Mouse (Mus musculus) lung, postnatal 25 days (tissue): ENCODE data around the gene Gm20388.
"Not testable (repeated sequence)": the region's sequence is repeated elsewhere in the genome, so short reads cannot be mapped to it uniquely, and the experiment has no call there.

Experiments used
- DNase-seq: peaks from one replicate; pipeline ENCODE4 v3.0.0; 2022; ENCODE audit warnings: low spot score

Gene Gm20388

GRCm38 (mm10) chr8:123376106-123376505 lies 3465.5 kb downstream of the Gm20388 start:
- no peak for DNase-seq

GRCm38 (mm10) chr8:123381711-123382110 lies 3471.1 kb downstream of the Gm20388 start:
- DNase-seq: no peak

- DNase-seq: peak; percentile 8
These were observed 3471.9 kb downstream of the Gm20388 start for GRCm38 (mm10) chr8:123382516-123382915.

- DNase-seq: peak; percentile 16
These were observed 3474.4 kb downstream of the Gm20388 start for GRCm38 (mm10) chr8:123384883-123385540.

DNA sequence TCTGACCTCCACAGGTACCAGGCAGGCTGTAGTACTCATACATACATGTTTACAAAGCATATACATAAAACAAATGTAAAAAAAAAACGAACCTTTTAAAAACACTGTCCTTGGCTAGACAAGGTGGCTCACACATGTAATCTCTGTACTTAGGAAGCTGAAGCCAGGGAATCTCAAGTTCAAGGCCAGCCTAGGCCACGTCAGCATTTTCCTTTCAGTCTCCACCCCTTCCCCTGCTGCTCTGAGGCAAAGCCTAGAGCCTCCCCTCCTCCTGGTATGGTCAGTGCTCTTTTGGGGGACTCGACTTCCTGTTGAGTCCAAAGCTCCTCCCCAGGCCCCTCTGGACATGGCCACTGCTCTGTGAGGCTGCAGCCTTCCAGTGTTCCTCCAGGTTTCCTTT lies 3476.4 kb downstream of the Gm20388 start:
- DNase-seq: no peak

GRCm38 (mm10) chr8:123387801-123388200 lies 3477.2 kb downstream of the Gm20388 start:
- no peak for DNase-seq

DNA sequence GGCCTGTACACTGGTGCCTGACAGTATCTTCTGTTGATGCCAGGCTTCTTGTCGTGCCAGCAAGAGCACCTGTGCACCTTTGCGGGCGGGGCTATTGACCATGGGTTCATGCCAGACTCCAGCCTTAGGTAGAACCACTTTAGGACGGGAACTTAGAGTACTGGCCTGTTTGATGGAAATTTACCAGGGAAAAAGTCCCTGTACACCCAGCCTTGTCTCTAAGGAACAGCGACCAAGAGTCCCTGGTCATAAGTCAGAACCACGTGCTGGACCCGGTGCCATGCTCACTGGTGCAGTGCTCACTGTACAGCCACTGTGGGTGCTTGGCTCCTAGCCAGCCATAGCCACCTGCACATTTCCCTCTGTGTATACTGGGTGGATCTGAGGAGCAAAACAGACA lies 3478.4 kb downstream of the Gm20388 start:
- DNase-seq: peak; percentile 64

DNA sequence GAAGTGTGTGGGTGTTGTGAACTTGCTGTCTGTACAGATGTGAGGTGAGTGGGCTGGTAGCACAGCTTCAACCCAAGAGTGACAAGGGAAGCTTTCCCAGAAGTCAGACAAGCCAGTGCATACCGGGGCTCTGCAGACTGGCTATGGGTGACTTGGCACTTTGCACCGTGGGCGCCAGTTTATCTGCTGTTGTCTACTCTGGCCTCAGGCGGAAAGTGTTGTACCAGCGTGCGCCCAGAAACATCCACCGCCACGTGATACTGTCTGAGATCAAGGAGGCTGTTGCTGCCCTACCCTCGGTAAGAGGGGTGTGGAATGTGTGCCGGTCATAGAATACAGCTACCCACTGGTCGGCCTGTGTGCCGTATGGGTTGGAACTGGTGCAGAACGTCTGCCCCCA lies 3487.7 kb downstream of the Gm20388 start:
- no peak for DNase-seq

GRCm38 (mm10) chr8:123401936-123402335 lies 3491.3 kb downstream of the Gm20388 start:
- DNase-seq: no peak

GRCm38 (mm10) chr8:123402730-123403326 lies 3492.2 kb downstream of the Gm20388 start:
- DNase-seq: no peak

DNA sequence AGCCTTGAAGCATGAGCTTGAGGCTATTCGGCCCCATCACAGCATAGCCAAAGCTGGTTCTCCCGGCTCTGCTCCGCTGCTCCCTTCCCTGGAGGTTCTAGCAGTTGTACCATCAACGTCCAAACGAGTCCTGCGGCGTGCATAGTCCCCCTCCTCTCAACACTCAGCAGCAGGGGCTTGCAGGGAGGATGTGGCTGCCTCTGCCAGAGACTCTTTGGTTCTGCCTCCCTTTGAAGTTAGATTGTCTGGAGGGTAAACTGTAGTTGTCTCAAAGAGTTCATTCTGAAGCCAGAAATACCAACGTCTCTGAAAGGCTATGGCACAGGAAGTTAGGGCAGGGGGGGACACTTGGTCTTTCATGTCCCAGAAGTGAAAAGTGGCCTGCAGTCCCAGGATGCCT lies 3493.9 kb downstream of the Gm20388 start:
- DNase-seq: no peak

GRCm38 (mm10) chr8:123406786-123407185 lies 3496.1 kb downstream of the Gm20388 start, which contains the start of gene Mc1r:
TSS of gene Mc1r (plus strand) at chr8:123407107.
- peak; percentile 48 for DNase-seq

DNA sequence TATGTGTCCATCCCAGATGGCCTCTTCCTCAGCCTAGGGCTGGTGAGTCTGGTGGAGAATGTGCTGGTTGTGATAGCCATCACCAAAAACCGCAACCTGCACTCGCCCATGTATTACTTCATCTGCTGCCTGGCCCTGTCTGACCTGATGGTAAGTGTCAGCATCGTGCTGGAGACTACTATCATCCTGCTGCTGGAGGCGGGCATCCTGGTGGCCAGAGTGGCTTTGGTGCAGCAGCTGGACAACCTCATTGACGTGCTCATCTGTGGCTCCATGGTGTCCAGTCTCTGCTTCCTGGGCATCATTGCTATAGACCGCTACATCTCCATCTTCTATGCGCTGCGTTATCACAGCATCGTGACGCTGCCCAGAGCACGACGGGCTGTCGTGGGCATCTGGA lies 3497.0 kb downstream of the Gm20388 start:
- no peak for DNase-seq

GRCm38 (mm10) chr8:123408586-123409544 lies 3498.2 kb downstream of the Gm20388 start:
- DNase-seq: no peak

GRCm38 (mm10) chr8:123410049-123410587 lies 3499.5 kb downstream of the Gm20388 start:
- no peak for DNase-seq

DNA sequence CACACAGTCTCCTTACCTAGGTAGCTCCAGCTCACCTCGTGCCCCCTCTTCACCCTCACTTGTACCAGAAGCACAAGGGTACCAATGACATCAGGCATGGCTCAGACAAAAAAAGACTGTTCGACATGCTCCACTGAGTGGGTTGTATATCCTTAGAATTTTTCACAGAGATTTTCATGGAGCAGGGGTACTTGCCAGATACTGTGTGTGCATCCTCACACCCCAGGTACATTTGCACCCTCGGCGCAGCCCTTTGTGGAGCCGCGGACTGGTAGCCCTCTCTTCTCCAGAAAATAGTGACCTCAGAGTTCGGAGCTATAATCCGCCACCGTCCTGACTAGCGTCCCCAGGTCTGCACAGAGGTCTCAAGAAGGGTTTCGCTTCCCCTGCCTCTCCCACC lies 3500.1 kb downstream of the Gm20388 start:
- DNase-seq: no peak

GRCm38 (mm10) chr8:123411246-123411645 lies 3500.6 kb downstream of the Gm20388 start, which contains the start of gene Tubb3:
TSS of gene Tubb3 (plus strand) at chr8:123411424.
- DNase-seq: no peak

DNA sequence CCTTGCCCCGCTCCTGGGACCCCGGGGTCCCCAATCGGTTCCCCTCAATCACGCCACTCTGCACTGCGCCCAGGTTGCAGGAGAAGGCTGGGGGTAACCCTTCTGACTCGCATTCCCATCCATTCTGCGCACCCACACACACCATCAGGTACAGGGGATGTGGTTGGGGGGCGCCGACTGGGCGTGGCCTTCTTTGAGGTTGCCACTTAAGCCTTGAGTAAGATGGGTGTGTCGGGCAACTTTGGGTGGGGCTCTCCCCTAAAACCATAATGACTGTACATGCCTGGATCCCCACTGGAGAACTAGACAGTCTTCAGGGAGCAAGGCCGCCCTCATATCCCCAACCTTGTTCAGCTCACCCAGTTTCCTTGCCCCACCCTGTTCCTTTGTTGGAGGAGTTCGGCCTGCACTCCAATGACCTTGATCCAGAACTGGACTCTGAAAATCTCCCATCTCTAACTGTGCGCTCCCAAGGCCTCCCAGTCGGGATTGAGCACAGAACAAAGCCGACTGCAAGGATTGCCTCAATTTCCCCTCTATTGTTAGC lies 3501.2 kb downstream of the Gm20388 start:
- no peak for DNase-seq

DNA sequence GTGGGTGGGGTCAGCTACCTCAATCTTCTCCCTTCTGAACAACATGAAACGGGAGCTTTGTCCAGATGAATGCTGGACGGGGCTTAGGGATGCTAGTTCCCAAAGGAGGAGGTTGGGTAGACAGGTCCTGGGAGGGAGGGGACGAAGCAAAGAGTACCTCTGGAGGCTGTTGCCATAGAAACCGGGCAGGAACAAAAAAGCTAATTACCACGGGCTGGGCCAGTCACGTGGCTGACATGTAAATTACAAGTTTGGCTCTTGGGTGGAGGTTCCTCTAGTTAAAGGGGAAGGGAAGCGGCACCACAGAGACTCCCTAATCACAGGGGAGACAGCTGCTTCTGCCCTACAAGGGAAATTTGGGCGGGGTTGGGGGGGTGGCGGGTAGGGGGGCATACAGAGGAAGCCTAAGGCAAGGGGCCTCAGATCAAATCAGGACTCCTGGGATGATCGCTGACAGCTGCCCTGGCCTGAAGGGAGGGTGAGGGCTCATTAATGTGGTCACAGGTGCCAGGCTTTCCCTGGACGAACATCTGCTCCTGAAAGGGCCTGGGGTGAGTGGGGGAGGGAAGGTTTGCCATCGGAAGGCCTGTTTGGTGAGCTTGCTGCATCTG lies 3502.0 kb downstream of the Gm20388 start:
- DNase-seq: no peak

DNA sequence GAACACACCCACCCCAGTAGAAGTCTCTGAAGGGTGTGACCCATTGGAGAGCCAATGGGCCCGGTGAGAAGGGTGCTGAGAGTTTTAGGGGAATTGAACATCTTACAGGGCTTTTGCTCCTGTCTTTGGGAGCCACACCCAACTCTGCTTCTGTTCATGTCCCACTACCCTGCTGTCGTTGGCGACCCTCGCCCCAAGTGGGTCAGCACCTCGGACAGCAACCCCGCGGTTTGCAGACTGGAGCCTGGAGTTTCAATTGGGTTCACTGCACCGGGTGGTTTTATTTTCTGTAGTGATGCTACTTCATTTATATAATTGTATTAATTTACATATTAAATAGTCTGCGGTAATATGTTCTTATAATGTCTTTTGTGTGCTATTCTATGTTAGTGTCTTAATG lies 3503.6 kb downstream of the Gm20388 start:
- no peak for DNase-seq

- DNase-seq: not testable (repeated sequence)
These were observed 3504.5 kb downstream of the Gm20388 start for GRCm38 (mm10) chr8:123414997-123415696.
